Mouse (Mus musculus) mature B cell (primary cell): ENCODE data around the gene Gm3029.
"Not testable (repeated sequence)": the region's sequence is repeated elsewhere in the genome, so short reads cannot be mapped to it uniquely, and the experiment has no call there.

Experiments
- in situ Hi-C: fragments of 300-500 bp; cut with MboI; formaldehyde crosslinking; loops from 2 replicates; pipeline ENCODE4 v1.14.3; 2019

Gm3029 gene

GRCm38 (mm10) chr14:3931456-3931855 is at the start of gene Gm3029:
TSS of gene Gm3029 (plus strand) at chr14:3931756.
- in situ Hi-C loops: not testable (repeated sequence)

GRCm38 (mm10) chr14:3883872-3884271 is 47.7 kb upstream of the Gm3029 start, which contains the start of gene Gm2916:
TSS of gene Gm2916 (plus strand) at chr14:3884172.
- in situ Hi-C loops: not testable (repeated sequence)

- in situ Hi-C loops: not testable (repeated sequence)
Measured at GRCm38 (mm10) chr14:3963247-3963646, 31.7 kb downstream of the Gm3029 start, which contains the start of gene Gm3095. TSS of gene Gm3095 (plus strand) at chr14:3963547.
